Mouse (Mus musculus) G1E (cell line): ENCODE results near the gene Anapc2.

Source experiments
- CTCF ChIP-seq: IDR thresholded peaks from 2 replicates; pipeline ENCODE4 v1.5.1; 2012; ENCODE audit warnings: low read depth, low read length, inconsistent platforms, mixed read lengths
- POLR2AphosphoS5 ChIP-seq: IDR thresholded peaks from 2 replicates; pipeline ENCODE4 v1.6.1; 2012; ENCODE audit warnings: low read depth, low read length, inconsistent platforms; ENCODE audit not compliant: insufficient replicate concordance
- TAL1 ChIP-seq: conservative IDR thresholded peaks from 2 replicates; pipeline ENCODE4 v1.6.1; 2012; ENCODE audit warnings: low read depth, low read length, inconsistent platforms, mixed read lengths

DNA sequence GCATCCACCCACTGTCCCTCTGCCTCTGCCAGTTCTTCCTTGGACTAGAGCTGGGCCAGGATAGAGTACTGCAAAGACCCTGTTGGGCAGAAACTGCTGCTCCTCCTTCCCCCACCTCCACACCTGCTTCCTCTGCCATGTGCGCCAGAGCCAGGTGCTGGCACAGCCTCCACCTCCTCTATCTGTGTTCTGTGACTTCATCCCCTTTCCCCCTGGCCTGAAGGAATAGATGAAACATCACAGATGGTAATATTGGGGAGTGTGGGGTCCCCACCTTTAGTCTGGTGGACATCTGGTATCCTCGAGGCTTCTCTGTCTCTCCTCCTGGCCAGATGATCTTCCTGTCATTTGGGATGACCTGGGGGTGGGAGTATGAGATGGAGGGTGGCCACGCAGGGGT lies 31.2 kb downstream of the Anapc2 start:
- TF ChIP-seq CTCF (no peak), POLR2AphosphoS5 (no peak), TAL1 (no peak)
